Mouse (Mus musculus): ENCODE measurements at regions not wholly inside any gene's neighbourhood (a gene's known extent, or its start where the extent isn't known, plus 50 kb on each side); places are given as distances from the start of the nearest gene placed in this dataset.

GRCm38 (mm10) chr2:117944942-117945341, 166.7 kb upstream of the Thbs1 start:
- no peak for TF ChIP-seq POLR2A (IDR thresholded peaks at IDR 0.05; ENCODE audit: low read depth, low read length)
- TF ChIP-seq CTCF (IDR thresholded peaks at IDR 0.05; ENCODE audit: extremely low read depth, insufficient read length, insufficient replicate concordance, low read depth, low read length), result no peak

Measured in small intestine, adult 2 months (tissue).